Comparison of ENCODE assay signal across 10 mouse cellular contexts in the genomic region with DNA sequence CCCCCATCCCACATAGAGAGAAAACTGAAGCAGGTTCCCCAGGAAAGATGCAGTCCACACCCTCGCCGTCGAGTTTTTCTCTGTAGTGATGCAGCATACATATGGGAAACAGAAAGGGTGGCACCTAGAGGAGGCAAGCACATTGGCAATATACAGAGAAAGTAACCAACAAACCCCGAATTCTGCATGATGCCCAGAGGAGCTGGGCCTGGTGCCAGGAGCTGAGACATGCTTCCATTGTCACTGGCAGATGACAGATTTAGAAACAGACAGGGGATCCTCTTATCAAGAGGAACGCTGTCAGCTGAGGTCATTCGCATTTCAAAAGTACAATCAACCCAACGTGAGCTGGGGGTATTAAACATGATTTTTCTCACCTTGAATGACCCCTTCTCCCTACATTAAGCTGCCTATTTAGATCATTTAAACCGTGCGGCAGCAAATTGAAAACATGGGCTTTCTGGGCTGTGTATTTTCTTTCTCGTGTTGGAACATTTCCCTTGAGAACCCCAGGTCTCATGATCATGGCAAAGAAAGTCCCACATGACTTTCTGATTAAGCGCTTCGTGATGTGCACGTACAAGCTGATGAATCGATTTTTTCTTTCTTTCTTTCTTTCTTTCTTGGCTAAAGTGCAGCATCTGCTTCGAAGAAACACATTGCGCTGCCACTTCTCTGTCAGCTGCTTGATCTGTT.
DNase-seq lines count a peak whose midpoint lies in the region; ATAC-seq and TF ChIP-seq lines count a peak whose summit lies in the region.
"Had no signal": no experiment of that assay in that cellular context is flagged by ENCODE, and none has a peak within 500 bp of the region (broad histone marks: within the 10 kb centered on the region; RNA-seq: fewer than 3 reads in every experiment).

No protein-coding gene starts in this region.

- 57% methylated on average over 16 of the region's 16 CpGs for WGBS in neural tube, embryonic 13.5 days
- WGBS in embryonic facial prominence, embryonic 15.5 days: 25% methylated on average over 16 of the region's 16 CpGs
- 24% methylated on average over 16 of the region's 16 CpGs for WGBS in hindbrain, postnatal 0 days

- no peaks in the 10 kb centered on the region for H3K36me3 ChIP-seq in neural tube, embryonic 13.5 days
- no peaks in the 10 kb centered on the region for H3K36me3 ChIP-seq in embryonic facial prominence, embryonic 15.5 days
- no peaks in the 10 kb centered on the region for H3K36me3 ChIP-seq in hindbrain, postnatal 0 days (ENCODE audit: insufficient read depth, low read length)

- H3K4me2 ChIP-seq in neural tube, embryonic 13.5 days: no peak overlapping the region
- H3K4me2 ChIP-seq in embryonic facial prominence, embryonic 15.5 days (replicated peaks): peak overlapping the region; percentile 15
- peak overlapping the region; percentile 39 for H3K4me2 ChIP-seq in hindbrain, postnatal 0 days (ENCODE audit: low read depth, low read length)

- peak; percentile 52 for TF ChIP-seq CTCF in hindbrain, postnatal 0 days (IDR thresholded peaks at IDR 0.05; ENCODE audit: low read depth)

- ATAC-seq in neural tube, embryonic 13.5 days (ENCODE audit: low read depth): peak; percentile 40; the same call in 1 of the 2 replicates
- ATAC-seq in embryonic facial prominence, embryonic 15.5 days (ENCODE audit: insufficient number of reproducible peaks, low FRiP score, low TSS enrichment, low read depth): no peak
- no peak for ATAC-seq in hindbrain, postnatal 0 days
- ATAC-seq in megakaryocyte progenitor cell, adult 5-6 weeks (replicated peaks; ENCODE audit: poor library complexity): no peak
- ATAC-seq: Patski had no signal

- H3K4me3 ChIP-seq in neural tube, embryonic 13.5 days: no peak overlapping the region
- no peak overlapping the region for H3K4me3 ChIP-seq in embryonic facial prominence, embryonic 15.5 days (replicated peaks)
- no peak overlapping the region for H3K4me3 ChIP-seq in hindbrain, postnatal 0 days (ENCODE audit: low read length)
- H3K4me3 ChIP-seq: myocyte had no signal

- H3K27me3 ChIP-seq in neural tube, embryonic 13.5 days: no peaks in the 10 kb centered on the region
- H3K27me3 ChIP-seq in embryonic facial prominence, embryonic 15.5 days: no peaks in the 10 kb centered on the region
- no peaks in the 10 kb centered on the region for H3K27me3 ChIP-seq in hindbrain, postnatal 0 days (ENCODE audit: insufficient read depth, low read length)
- H3K27me3 ChIP-seq: Patski had no signal

- peak overlapping the region; percentile 20; the same call in 1 of the 2 replicates for H3K27ac ChIP-seq in neural tube, embryonic 13.5 days (replicated peaks)
- H3K27ac ChIP-seq in embryonic facial prominence, embryonic 15.5 days (replicated peaks): 0 out of 2 replicates have a peak overlapping the region, but pooled peaks have one; percentile 5
- no peak overlapping the region for H3K27ac ChIP-seq in hindbrain, postnatal 0 days

- peaks cover 36% of the 10 kb centered on the region for H3K4me1 ChIP-seq in neural tube, embryonic 13.5 days (replicated peaks)
- H3K4me1 ChIP-seq in embryonic facial prominence, embryonic 15.5 days: peaks cover 29% of the 10 kb centered on the region
- H3K4me1 ChIP-seq in hindbrain, postnatal 0 days (ENCODE audit: insufficient read depth, low read length): peaks cover 6% of the 10 kb centered on the region

- no peak for DNase-seq in neural tube, embryonic 10.5 days (ENCODE audit: extremely low spot score, low spot score)
- DNase-seq in hindbrain, postnatal 0 days (ENCODE audit: low spot score): peak; percentile 81
- DNase-seq in lung, postnatal 4 days: peak; percentile 48 to 67
- no peak for DNase-seq in urinary bladder, postnatal 25 days (ENCODE audit: low spot score)
- DNase-seq in thymus, postnatal 14 days: no peak

- H3K9me3 ChIP-seq in neural tube, embryonic 13.5 days: no peaks in the 10 kb centered on the region
- no peaks in the 10 kb centered on the region for H3K9me3 ChIP-seq in embryonic facial prominence, embryonic 15.5 days (replicated peaks)
- H3K9me3 ChIP-seq in hindbrain, postnatal 0 days (ENCODE audit: low read length): no peaks in the 10 kb centered on the region

- H3K9ac ChIP-seq in neural tube, embryonic 13.5 days: no peak overlapping the region
- no peak overlapping the region for H3K9ac ChIP-seq in embryonic facial prominence, embryonic 15.5 days
- H3K9ac ChIP-seq in hindbrain, postnatal 0 days (replicated peaks; ENCODE audit: low read length): no peak overlapping the region

Comparison
In these comparisons a context has a peak if more than half of its experiments do, and no peak if none do; other contexts are left out.
1. DNase-seq: peak in hindbrain, postnatal 0 days (single experiment) and lung, postnatal 4 days (2 of 2); none in neural tube, embryonic 10.5 days (single experiment), urinary bladder, postnatal 25 days (single experiment) and thymus, postnatal 14 days (single experiment).